Mouse (Mus musculus) embryonic facial prominence, embryonic 13.5 days (tissue): ENCODE results near the gene Cnksr3. TPM values are rescaled to one million over a fixed set of nuclear protein-coding genes. Genes with fewer than 3 reads are reported as not detected.
A peak's percentile ranks its signal among the peaks of the same experiment; 100 is the strongest.

Source experiments
- ATAC-seq: fragments of 200-750 bp; cut with Nextera tagmentation; 2 replicates; pipeline ENCODE4 v1.8.0; 2017; ENCODE audit warnings: low read depth; ENCODE audit not compliant: insufficient number of reproducible peaks, insufficient read depth, low FRiP score, low TSS enrichment
- H3K27ac ChIP-seq: fragments of 300-500 bp; sonication (generic); 2 replicates; pipeline ENCODE4 v1.5.1; 2015; ENCODE audit warnings: moderate library complexity, mild to moderate bottlenecking, inconsistent platforms
- H3K27me3 ChIP-seq: fragments of 300-500 bp; sonication (generic); 2 replicates; pipeline ENCODE4 v1.6.1; 2015; ENCODE audit warnings: mild to moderate bottlenecking, inconsistent platforms
- H3K36me3 ChIP-seq: fragments of 300-500 bp; sonication (generic); 2 replicates; pipeline ENCODE4 v1.6.1; 2015; ENCODE audit warnings: mild to moderate bottlenecking, inconsistent platforms
- H3K4me1 ChIP-seq: fragments of 300-500 bp; sonication (generic); 2 replicates; pipeline ENCODE4 v1.6.1; 2015; ENCODE audit warnings: inconsistent platforms
- H3K4me2 ChIP-seq: fragments of 300-500 bp; sonication (generic); 2 replicates; pipeline ENCODE4 v1.6.1; 2015; ENCODE audit warnings: moderate library complexity, mild to moderate bottlenecking, inconsistent platforms
- H3K4me3 ChIP-seq: fragments of 300-500 bp; sonication (generic); 2 replicates; pipeline ENCODE4 v1.5.1; 2015; ENCODE audit warnings: mild to moderate bottlenecking, inconsistent platforms
- H3K9ac ChIP-seq: fragments of 300-500 bp; sonication (generic); 2 replicates; pipeline ENCODE4 v1.6.1; 2015; ENCODE audit warnings: mild to moderate bottlenecking, inconsistent platforms
- H3K9me3 ChIP-seq: fragments of 300-500 bp; sonication (generic); 2 replicates; pipeline ENCODE4 v1.6.1; 2016; ENCODE audit warnings: inconsistent platforms
- WGBS: fragments of 180-500 bp; shearing (Covaris S2); methylation state at CpG from one replicate; pipeline ENCODE4 v1.1.7; 2015; ENCODE audit warnings: mixed read lengths; 5-methylcytosine and 5-hydroxymethylcytosine counted together
- polyA plus RNA-seq: library from polyadenylated mRNA; unstranded; fragments of >200 nt; fragmentation: Nextera tagmentation; extraction: Ambion mirVana; gene quantifications from 2 replicates; pipeline ENCODE4 v1.2.1, GENCODE M21; 2015

The Cnksr3 gene
- polyA plus RNA-seq, 1 experiment from 2014 or later = 11.1 TPM

DNA sequence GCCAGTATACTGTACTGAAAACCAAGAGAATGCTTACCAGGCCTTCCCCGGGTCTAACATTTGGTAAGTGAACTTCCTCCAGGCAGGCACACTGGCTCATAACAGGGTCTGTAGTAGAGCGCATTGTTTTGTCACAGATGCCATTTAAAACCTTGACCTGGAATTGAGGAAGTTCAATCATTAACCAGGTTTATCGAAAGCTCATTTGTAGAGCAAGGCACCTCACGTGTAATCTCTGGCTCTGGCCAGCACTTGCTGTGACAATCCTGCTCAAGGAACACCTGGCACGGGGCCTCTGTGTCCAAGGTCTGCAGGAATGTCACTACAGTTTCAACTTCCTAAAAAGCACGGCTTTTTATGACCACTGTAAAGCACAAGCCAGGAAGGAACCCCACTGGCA is 71.8 kb downstream of the Cnksr3 start:
- Histone ChIP-seq H3K9me3 (no peaks in the 10 kb centered on the region), H3K4me1 (no peaks in the 10 kb centered on the region), H3K27me3 (no peaks in the 10 kb centered on the region), H3K36me3 (peaks cover 11% of the 10 kb centered on the region; the same call in 1 of the 2 replicates), H3K4me2 (no peak overlapping the region), H3K27ac (no peak overlapping the region), H3K4me3 (no peak overlapping the region), H3K9ac (no peak overlapping the region)
- WGBS = 87% methylated on average over 6 of the region's 6 CpGs
- ATAC-seq = no peak

GRCm38 (mm10) chr10:7138049-7138448 is 74.0 kb downstream of the Cnksr3 start:
- Histone ChIP-seq H3K27me3 (no peaks in the 10 kb centered on the region), H3K4me1 (no peaks in the 10 kb centered on the region), H3K36me3 (peaks cover 26% of the 10 kb centered on the region), H3K9me3 (no peaks in the 10 kb centered on the region), H3K4me3 (no peak overlapping the region), H3K27ac (no peak overlapping the region), H3K4me2 (no peak overlapping the region), H3K9ac (no peak overlapping the region)
- ATAC-seq = no peak
- 74% methylated on average over 12 of the region's 12 CpGs for WGBS

- H3K4me1 ChIP-seq = no peaks in the 10 kb centered on the region
- WGBS = 83% methylated on average over 2 of the region's 2 CpGs
- no peak overlapping the region for H3K4me2 ChIP-seq
- H3K27me3 ChIP-seq = no peaks in the 10 kb centered on the region
- no peak overlapping the region for H3K4me3 ChIP-seq
- ATAC-seq = no peak
- H3K27ac ChIP-seq = no peak overlapping the region
- H3K9me3 ChIP-seq = no peaks in the 10 kb centered on the region
- H3K36me3 ChIP-seq = peaks cover 36% of the 10 kb centered on the region
- no peak overlapping the region for H3K9ac ChIP-seq
These were observed 76.3 kb downstream of the Cnksr3 start for GRCm38 (mm10) chr10:7135751-7136150.

DNA sequence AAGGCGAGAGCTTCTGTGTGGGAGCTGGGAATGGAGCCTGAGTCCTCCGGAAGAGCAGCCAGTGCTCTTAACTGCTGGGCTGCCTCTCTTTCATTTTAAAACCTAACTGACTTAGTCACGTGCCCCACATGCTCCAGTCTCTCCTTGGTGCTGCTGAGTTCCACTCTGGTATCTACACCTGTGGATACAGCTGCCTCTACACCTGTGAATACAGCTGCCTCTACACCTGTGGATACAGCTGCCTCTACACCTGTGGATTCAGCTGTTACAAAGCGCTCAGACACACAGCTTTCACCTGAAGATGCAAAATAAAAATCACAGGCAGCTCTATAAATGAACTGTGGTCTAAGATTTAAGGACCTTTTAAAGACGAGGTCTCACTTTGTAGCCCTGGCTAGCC is 79.0 kb downstream of the Cnksr3 start:
- no peak overlapping the region for H3K4me3 ChIP-seq
- no peaks in the 10 kb centered on the region for H3K4me1 ChIP-seq
- 86% methylated on average over 5 of the region's 5 CpGs for WGBS
- no peak overlapping the region for H3K4me2 ChIP-seq
- no peak overlapping the region for H3K9ac ChIP-seq
- no peaks in the 10 kb centered on the region for H3K9me3 ChIP-seq
- no peak overlapping the region for H3K27ac ChIP-seq
- ATAC-seq = no peak
- peaks cover 60% of the 10 kb centered on the region for H3K36me3 ChIP-seq
- no peaks in the 10 kb centered on the region for H3K27me3 ChIP-seq

DNA sequence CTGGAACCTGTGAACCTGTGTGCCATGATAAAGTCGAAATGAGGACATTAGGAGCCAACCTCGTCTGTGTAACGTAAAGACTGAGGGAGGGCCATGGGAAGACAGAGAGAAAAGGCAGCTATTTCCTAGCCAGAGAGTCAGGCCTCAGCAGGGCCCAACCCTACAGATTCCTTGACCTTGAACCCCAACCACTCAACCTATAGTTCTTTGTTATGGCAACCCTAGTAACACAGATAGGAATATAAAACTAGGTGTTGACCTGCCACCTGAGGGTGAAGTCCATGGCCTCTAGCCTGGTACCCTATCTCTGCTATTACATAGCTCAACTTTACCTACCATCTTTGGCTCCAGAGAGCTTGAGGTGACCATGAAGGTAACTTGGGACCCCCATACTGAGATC is 80.6 kb downstream of the Cnksr3 start:
- Histone ChIP-seq H3K4me1 (no peaks in the 10 kb centered on the region), H3K9ac (no peak overlapping the region), H3K27ac (no peak overlapping the region), H3K27me3 (no peaks in the 10 kb centered on the region), H3K4me2 (no peak overlapping the region), H3K36me3 (peaks cover 68% of the 10 kb centered on the region), H3K9me3 (no peaks in the 10 kb centered on the region), H3K4me3 (no peak overlapping the region)
- 90% methylated on average over 3 of the region's 3 CpGs for WGBS
- no peak for ATAC-seq

GRCm38 (mm10) chr10:7127828-7128227 is 84.2 kb downstream of the Cnksr3 start:
- 89% methylated on average over 9 of the region's 9 CpGs for WGBS
- Histone ChIP-seq H3K36me3 (peaks cover 51% of the 10 kb centered on the region), H3K4me1 (no peaks in the 10 kb centered on the region), H3K4me2 (no peak overlapping the region), H3K27ac (no peak overlapping the region), H3K27me3 (no peaks in the 10 kb centered on the region), H3K9ac (no peak overlapping the region), H3K9me3 (no peaks in the 10 kb centered on the region), H3K4me3 (no peak overlapping the region)
- no peak for ATAC-seq

- no peaks in the 10 kb centered on the region for H3K4me1 ChIP-seq
- no peak overlapping the region for H3K9ac ChIP-seq
- ATAC-seq = no peak
- peaks cover 43% of the 10 kb centered on the region for H3K36me3 ChIP-seq
- no peak overlapping the region for H3K4me3 ChIP-seq
- peak overlapping the region; percentile 24; the same call in 1 of the 2 replicates for H3K27ac ChIP-seq
- no peaks in the 10 kb centered on the region for H3K9me3 ChIP-seq
- no peaks in the 10 kb centered on the region for H3K27me3 ChIP-seq
- 92% methylated on average over 12 of the region's 12 CpGs for WGBS
- H3K4me2 ChIP-seq = no peak overlapping the region
These were observed 85.2 kb downstream of the Cnksr3 start for GRCm38 (mm10) chr10:7126882-7127281.

GRCm38 (mm10) chr10:7126287-7126686 is 85.8 kb downstream of the Cnksr3 start:
- H3K9ac ChIP-seq = no peak overlapping the region
- H3K4me2 ChIP-seq = no peak overlapping the region
- 50% methylated on average over 7 of the region's 7 CpGs for WGBS
- H3K9me3 ChIP-seq = no peaks in the 10 kb centered on the region
- H3K27ac ChIP-seq = peak overlapping the region; percentile 24; the same call in 1 of the 2 replicates
- no peak for ATAC-seq
- peaks cover 38% of the 10 kb centered on the region for H3K36me3 ChIP-seq
- H3K27me3 ChIP-seq = no peaks in the 10 kb centered on the region
- H3K4me3 ChIP-seq = no peak overlapping the region
- no peaks in the 10 kb centered on the region for H3K4me1 ChIP-seq

DNA sequence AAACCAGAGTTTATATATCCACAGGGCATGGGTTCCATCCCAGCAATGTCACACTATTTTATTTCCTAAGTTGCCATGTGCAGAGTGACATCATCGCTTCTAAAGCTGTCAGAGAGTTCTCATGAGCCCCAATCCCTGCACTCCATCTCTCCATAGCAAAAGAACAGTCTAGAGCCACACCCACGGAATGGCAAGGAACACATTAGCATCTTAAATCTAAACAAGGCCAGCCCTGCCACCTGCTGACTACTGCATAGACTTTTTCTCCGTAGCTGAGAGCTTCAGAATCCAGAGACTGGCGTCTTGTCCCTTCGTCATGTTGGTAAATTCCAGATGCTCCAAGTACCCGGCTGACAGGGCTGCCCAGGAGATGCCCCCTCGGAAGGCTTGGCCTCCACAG is 87.0 kb downstream of the Cnksr3 start:
- WGBS = 64% methylated on average over 7 of the region's 7 CpGs
- no peak overlapping the region for H3K4me2 ChIP-seq
- no peaks in the 10 kb centered on the region for H3K27me3 ChIP-seq
- no peaks in the 10 kb centered on the region for H3K9me3 ChIP-seq
- peaks cover 33% of the 10 kb centered on the region for H3K36me3 ChIP-seq
- ATAC-seq = no peak
- no peak overlapping the region for H3K9ac ChIP-seq
- no peaks in the 10 kb centered on the region for H3K4me1 ChIP-seq
- H3K4me3 ChIP-seq = no peak overlapping the region
- no peak overlapping the region for H3K27ac ChIP-seq

GRCm38 (mm10) chr10:7122294-7122693 is 89.7 kb downstream of the Cnksr3 start:
- no peak overlapping the region for H3K9ac ChIP-seq
- H3K4me1 ChIP-seq = peaks cover 8% of the 10 kb centered on the region; the same call in 1 of the 2 replicates
- 79% methylated on average over 4 of the region's 4 CpGs for WGBS
- H3K27ac ChIP-seq = no peak overlapping the region
- H3K4me2 ChIP-seq = no peak overlapping the region
- no peak overlapping the region for H3K4me3 ChIP-seq
- H3K9me3 ChIP-seq = no peaks in the 10 kb centered on the region
- peaks cover 19% of the 10 kb centered on the region for H3K36me3 ChIP-seq
- no peaks in the 10 kb centered on the region for H3K27me3 ChIP-seq
- ATAC-seq = no peak

GRCm38 (mm10) chr10:7120206-7120605 is 91.8 kb downstream of the Cnksr3 start:
- WGBS = 92% methylated on average over 13 of the region's 13 CpGs
- Histone ChIP-seq H3K27ac (no peak overlapping the region), H3K4me3 (no peak overlapping the region), H3K9me3 (no peaks in the 10 kb centered on the region), H3K27me3 (no peaks in the 10 kb centered on the region), H3K4me2 (no peak overlapping the region), H3K9ac (no peak overlapping the region), H3K36me3 (peaks cover 20% of the 10 kb centered on the region), H3K4me1 (peaks cover 8% of the 10 kb centered on the region; the same call in 1 of the 2 replicates)
- no peak for ATAC-seq

GRCm38 (mm10) chr10:7118258-7119077 is 93.6 kb downstream of the Cnksr3 start:
- 0 out of 2 replicates have a peak overlapping the region, but pooled peaks have one; percentile 12 for H3K27ac ChIP-seq
- H3K36me3 ChIP-seq = peaks cover 20% of the 10 kb centered on the region
- H3K4me1 ChIP-seq = peaks cover 14% of the 10 kb centered on the region; the same call in 1 of the 2 replicates
- no peak for ATAC-seq
- no peak overlapping the region for H3K9ac ChIP-seq
- no peak overlapping the region for H3K4me3 ChIP-seq
- no peaks in the 10 kb centered on the region for H3K9me3 ChIP-seq
- no peak overlapping the region for H3K4me2 ChIP-seq
- WGBS = 76% methylated on average over 10 of the region's 10 CpGs
- no peaks in the 10 kb centered on the region for H3K27me3 ChIP-seq
